Mouse (Mus musculus) liver, embryonic 14.5 days (tissue): ENCODE measurements around the gene Dus1l. TPM values are rescaled to one million over a fixed set of nuclear protein-coding genes. Genes with fewer than 3 reads are reported as not detected.

ENCODE experiments used
- ATAC-seq: fragments of 200-750 bp; cut with Nextera tagmentation; 2 replicates; pipeline ENCODE4 v1.8.0; 2017; ENCODE audit warnings: moderate number of reproducible peaks, mild to moderate bottlenecking, moderate library complexity; ENCODE audit not compliant: insufficient read depth
- DNase-seq, 3 experiments: peaks; one replicate each; pipeline ENCODE4 v3.0.0-alpha.2; 2012 to 2013; ENCODE audit warnings: low read depth in 3 of 3, low spot score in 3 of 3
- H3K27ac ChIP-seq: fragments of 300-500 bp; sonication (generic); 2 replicates; pipeline ENCODE4 v1.5.1; 2014; ENCODE audit warnings: moderate library complexity, mild to moderate bottlenecking, control low read depth, inconsistent platforms
- H3K27me3 ChIP-seq: fragments of 300-500 bp; sonication (generic); 2 replicates; pipeline ENCODE4 v1.6.1; 2014; ENCODE audit warnings: mild to moderate bottlenecking, low read length, moderate library complexity; ENCODE audit not compliant: control insufficient read depth, insufficient read depth
- H3K36me3 ChIP-seq: fragments of 300-500 bp; sonication (generic); replicated peaks from 2 replicates; pipeline ENCODE4 v1.6.1; 2014; ENCODE audit warnings: low read depth; ENCODE audit not compliant: control insufficient read depth, insufficient read depth
- H3K4me1 ChIP-seq, 2 experiments: fragments of 200-500 bp in 1 of 2; fragments of 300-500 bp in 1 of 2; sonication (generic) in 1 of 2; replicated peaks; 2 replicates each; pipeline ENCODE4 v1.6.1; 2012 to 2014; ENCODE audit warnings: antibody characterized with exemption in 1 of 2, inconsistent platforms in 1 of 2, low read length in 1 of 2; ENCODE audit not compliant: control insufficient read depth in 2 of 2, insufficient read depth in 2 of 2
- H3K4me2 ChIP-seq: fragments of 300-500 bp; sonication (generic); 2 replicates; pipeline ENCODE4 v1.6.1; 2014; ENCODE audit warnings: low read depth, mild to moderate bottlenecking, control low read depth, moderate library complexity
- H3K4me3 ChIP-seq, 2 experiments: fragments of 200-500 bp in 1 of 2; fragments of 300-500 bp in 1 of 2; sonication (generic) in 1 of 2; 2 replicates each; pipeline ENCODE4 v1.5.1; 2012 to 2014; ENCODE audit warnings: low read depth in 2 of 2, low read length in 2 of 2, mild to moderate bottlenecking in 2 of 2, control low read depth in 1 of 2, inconsistent platforms in 1 of 2, moderate library complexity in 1 of 2; ENCODE audit not compliant: insufficient read depth in 1 of 2
- H3K9ac ChIP-seq: fragments of 300-500 bp; sonication (generic); replicated peaks from 2 replicates; pipeline ENCODE4 v1.6.1; 2014; ENCODE audit warnings: mild to moderate bottlenecking, control low read depth, moderate library complexity
- H3K9me3 ChIP-seq: fragments of 300-500 bp; sonication (generic); 2 replicates; pipeline ENCODE4 v1.6.1; 2016; ENCODE audit warnings: low read length, mixed read lengths; ENCODE audit not compliant: control insufficient read depth
- CTCF ChIP-seq: IDR thresholded peaks from 2 replicates; pipeline ENCODE4 v1.5.1; 2016; ENCODE audit warnings: antibody characterized with exemption, low read depth, control low read depth
- EP300 ChIP-seq: IDR thresholded peaks from 2 replicates; pipeline ENCODE4 v1.6.1; 2016; ENCODE audit warnings: antibody characterized with exemption, low read depth
- WGBS: fragments of 180-500 bp; shearing (Covaris S2); extraction: QIAGEN DNeasy Blood & Tissue Kit; methylation state at CpG from one replicate; pipeline ENCODE4 v1.1.7; 2014; ENCODE audit not compliant: insufficient replicate concordance; 5-methylcytosine and 5-hydroxymethylcytosine counted together
- polyA plus RNA-seq, 2 experiments: library from polyadenylated mRNA; depleted of rRNA in 1 of 2; stranded (reverse) in 1 of 2; unstranded in 1 of 2; fragments of >200 nt; fragmentation: Nextera tagmentation in 1 of 2; extraction: Ambion mirVana in 1 of 2; gene quantifications; 2 replicates each; pipeline versions ENCODE4 v1.2.1 to v1.2.3; 2012 to 2014

Dus1l gene
- polyA plus RNA-seq, 2 experiments, result 34.0 to 61.2 TPM

- DNase-seq, result no peak
Observed at GRCm38 (mm10) chr11:120760236-120760635, 36.0 kb downstream of the Dus1l start.

DNA sequence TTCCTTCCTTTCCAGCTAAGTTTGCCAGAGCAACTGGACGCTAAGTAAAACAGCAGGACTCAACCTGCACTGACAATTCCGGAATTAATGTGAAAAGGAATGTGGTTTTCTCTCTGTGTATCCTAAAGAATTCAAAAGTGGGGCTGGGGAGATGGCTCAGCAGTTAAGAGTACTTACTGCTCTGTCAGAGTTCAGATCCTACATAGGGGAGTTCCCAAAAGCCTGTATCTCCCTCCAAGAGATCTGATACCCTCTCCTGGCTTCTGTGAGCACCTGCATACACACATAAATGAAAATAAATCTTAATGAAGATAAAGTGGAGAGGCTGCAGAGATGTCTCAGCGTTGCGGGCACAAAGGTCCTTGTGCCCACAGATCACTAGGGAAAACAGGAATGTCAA is 44.6 kb downstream of the Dus1l start:
- Histone ChIP-seq H3K27ac (no peak overlapping the region), H3K4me1 (no peaks in the 10 kb centered on the region), H3K36me3 (no peaks in the 10 kb centered on the region), H3K27me3 (no peaks in the 10 kb centered on the region), H3K4me3 (no peak overlapping the region), H3K4me2 (no peak overlapping the region), H3K9ac (no peak overlapping the region), H3K9me3 (no peaks in the 10 kb centered on the region)
- WGBS, result 59% methylated on average over 4 of the region's 4 CpGs
- DNase-seq (no peak), ATAC-seq (no peak)
- TF ChIP-seq EP300 (no peak), CTCF (no peak)

More at GRCm38 (mm10) chr11:120760236-120760635, 36.0 kb downstream of the Dus1l start:
- no peaks in the 10 kb centered on the region for H3K36me3 ChIP-seq
- no peak overlapping the region for H3K4me3 ChIP-seq
- peaks cover 6% of the 10 kb centered on the region for H3K9me3 ChIP-seq
- no peak for TF ChIP-seq EP300
- TF ChIP-seq CTCF, result no peak
- no peak overlapping the region for H3K27ac ChIP-seq
- WGBS, result 71% methylated on average over 9 of the region's 9 CpGs
- no peak overlapping the region for H3K4me2 ChIP-seq
- no peak overlapping the region for H3K9ac ChIP-seq
- H3K4me1 ChIP-seq, result no peaks in the 10 kb centered on the region
- H3K27me3 ChIP-seq, result peaks cover 6% of the 10 kb centered on the region
- no peak for ATAC-seq

- Histone ChIP-seq H3K27ac (no peak overlapping the region), H3K4me2 (no peak overlapping the region), H3K36me3 (no peaks in the 10 kb centered on the region), H3K4me1 (no peaks in the 10 kb centered on the region), H3K27me3 (no peaks in the 10 kb centered on the region), H3K9ac (no peak overlapping the region), H3K4me3 (no peak overlapping the region), H3K9me3 (no peaks in the 10 kb centered on the region)
- DNase-seq, result peak; percentile 13 to 26 (median 20)
- TF ChIP-seq EP300 (no peak), CTCF (peak; percentile 80)
- WGBS, result 44% methylated on average over 8 of the region's 8 CpGs
- no peak for ATAC-seq
Observed at GRCm38 (mm10) chr11:120749430-120749829, 46.8 kb downstream of the Dus1l start.

- Histone ChIP-seq H3K27ac (no peak overlapping the region), H3K4me3 (no peak overlapping the region), H3K27me3 (no peaks in the 10 kb centered on the region), H3K9ac (no peak overlapping the region), H3K36me3 (no peaks in the 10 kb centered on the region), H3K4me2 (no peak overlapping the region), H3K9me3 (no peaks in the 10 kb centered on the region), H3K4me1 (no peaks in the 10 kb centered on the region)
- DNase-seq, result no peak
- 38% methylated on average over 4 of the region's 4 CpGs for WGBS
- no peak for ATAC-seq
- TF ChIP-seq CTCF (no peak), EP300 (no peak)
Observed at GRCm38 (mm10) chr11:120747974-120748373, 48.2 kb downstream of the Dus1l start.

- Histone ChIP-seq H3K9ac (no peak overlapping the region), H3K4me3 (no peak overlapping the region), H3K4me1 (no peaks in the 10 kb centered on the region), H3K4me2 (no peak overlapping the region), H3K36me3 (no peaks in the 10 kb centered on the region), H3K27ac (no peak overlapping the region), H3K27me3 (no peaks in the 10 kb centered on the region), H3K9me3 (no peaks in the 10 kb centered on the region)
- ATAC-seq, result no peak
- TF ChIP-seq EP300 (no peak), CTCF (no peak)
- no peak for DNase-seq
- WGBS, result 68% methylated on average over 7 of the region's 7 CpGs
Observed at GRCm38 (mm10) chr11:120744121-120744701, 52.0 kb downstream of the Dus1l start.

- H3K9ac ChIP-seq, result no peak overlapping the region
- no peaks in the 10 kb centered on the region for H3K4me1 ChIP-seq
- H3K27me3 ChIP-seq, result no peaks in the 10 kb centered on the region
- no peaks in the 10 kb centered on the region for H3K36me3 ChIP-seq
- no peak for TF ChIP-seq EP300
- TF ChIP-seq CTCF, result no peak
- WGBS, result 73% methylated on average over 5 of the region's 5 CpGs
- DNase-seq (no peak), ATAC-seq (no peak)
- no peak overlapping the region for H3K4me3 ChIP-seq
- no peak overlapping the region for H3K27ac ChIP-seq
- H3K4me2 ChIP-seq, result no peak overlapping the region
- H3K9me3 ChIP-seq, result no peaks in the 10 kb centered on the region
Observed at GRCm38 (mm10) chr11:120740981-120741380, 55.2 kb downstream of the Dus1l start.

Other genes with a start within 250 kb of the Dus1l start
- 30.0 and 36.2 TPM in 2 replicates for gene Mcrip1, start 246.7 kb downstream of the Dus1l start, polyA plus RNA-seq (2012; rRNA removed)
- gene Mcrip1, start 246.7 kb downstream of the Dus1l start, polyA plus RNA-seq (2014; fragmentation: Nextera tagmentation; extraction: Ambion mirVana), result 41.3 and 43.6 TPM in 2 replicates
- not detected in 2 replicates for gene Ppp1r27, start 245.3 kb downstream of the Dus1l start, polyA plus RNA-seq (2012; rRNA removed)
- gene Ppp1r27, start 245.3 kb downstream of the Dus1l start, polyA plus RNA-seq (2014; fragmentation: Nextera tagmentation; extraction: Ambion mirVana), result not detected in 2 replicates
- gene P4hb, start 223.2 kb downstream of the Dus1l start, polyA plus RNA-seq (2012; rRNA removed), result 144 and 214 TPM in 2 replicates
- gene P4hb, start 223.2 kb downstream of the Dus1l start, polyA plus RNA-seq (2014; fragmentation: Nextera tagmentation; extraction: Ambion mirVana), result 497 and 525 TPM in 2 replicates
- gene Arhgdia, start 214.8 kb downstream of the Dus1l start, polyA plus RNA-seq (2012; rRNA removed), result 172 and 176 TPM in 2 replicates
- 191 and 204 TPM in 2 replicates for gene Arhgdia, start 214.8 kb downstream of the Dus1l start, polyA plus RNA-seq (2014; fragmentation: Nextera tagmentation; extraction: Ambion mirVana)
- 46.3 and 110 TPM in 2 replicates for gene Alyref, start 198.0 kb downstream of the Dus1l start, polyA plus RNA-seq (2012; rRNA removed)
- 347 and 349 TPM in 2 replicates for gene Alyref, start 198.0 kb downstream of the Dus1l start, polyA plus RNA-seq (2014; fragmentation: Nextera tagmentation; extraction: Ambion mirVana)
- 44.7 and 60.4 TPM in 2 replicates for gene Anapc11, start 198.0 kb downstream of the Dus1l start, polyA plus RNA-seq (2012; rRNA removed)
- gene Anapc11, start 198.0 kb downstream of the Dus1l start, polyA plus RNA-seq (2014; fragmentation: Nextera tagmentation; extraction: Ambion mirVana), result 93.5 and 98.7 TPM in 2 replicates
- gene Npb, start 187.9 kb downstream of the Dus1l start, polyA plus RNA-seq (2012; rRNA removed), result 5.5 and 12.3 TPM in 2 replicates
- gene Npb, start 187.9 kb downstream of the Dus1l start, polyA plus RNA-seq (2014; fragmentation: Nextera tagmentation; extraction: Ambion mirVana), result 11.9 and 14.2 TPM in 2 replicates
- 127 and 135 TPM in 2 replicates for gene Pcyt2, start 178.5 kb downstream of the Dus1l start, polyA plus RNA-seq (2012; rRNA removed)
- gene Pcyt2, start 178.5 kb downstream of the Dus1l start, polyA plus RNA-seq (2014; fragmentation: Nextera tagmentation; extraction: Ambion mirVana), result 86.2 and 99.6 TPM in 2 replicates
- gene Sirt7, start 171.2 kb downstream of the Dus1l start, polyA plus RNA-seq (2012; rRNA removed), result 27.6 and 30.8 TPM in 2 replicates
- 22.0 and 26.3 TPM in 2 replicates for gene Sirt7, start 171.2 kb downstream of the Dus1l start, polyA plus RNA-seq (2014; fragmentation: Nextera tagmentation; extraction: Ambion mirVana)
- 29.5 and 30.9 TPM in 2 replicates for gene Mafg, start 162.8 kb downstream of the Dus1l start, polyA plus RNA-seq (2012; rRNA removed)
- 20.9 and 25.9 TPM in 2 replicates for gene Mafg, start 162.8 kb downstream of the Dus1l start, polyA plus RNA-seq (2014; fragmentation: Nextera tagmentation; extraction: Ambion mirVana)
- 4.0 and 4.3 TPM in 2 replicates for gene Pycr1, start 152.6 kb downstream of the Dus1l start, polyA plus RNA-seq (2012; rRNA removed)
- gene Pycr1, start 152.6 kb downstream of the Dus1l start, polyA plus RNA-seq (2014; fragmentation: Nextera tagmentation; extraction: Ambion mirVana), result 4.8 and 5.1 TPM in 2 replicates
- 0.07 and 0.13 TPM in 2 replicates for gene Myadml2, start 148.2 kb downstream of the Dus1l start, polyA plus RNA-seq (2012; rRNA removed)
- gene Myadml2, start 148.2 kb downstream of the Dus1l start, polyA plus RNA-seq (2014; fragmentation: Nextera tagmentation; extraction: Ambion mirVana), result 0.67 and 1.0 TPM in 2 replicates
- gene Notum, start 135.2 kb downstream of the Dus1l start, polyA plus RNA-seq (2012; rRNA removed), result 0.18 and 0.30 TPM in 2 replicates
- 0.18 TPM in 1 of 2 replicates, not detected in the other for gene Notum, start 135.2 kb downstream of the Dus1l start, polyA plus RNA-seq (2014; fragmentation: Nextera tagmentation; extraction: Ambion mirVana)
- gene Aspscr1, start 123.4 kb downstream of the Dus1l start, polyA plus RNA-seq (2012; rRNA removed), result 16.9 and 20.4 TPM in 2 replicates
- 34.6 and 37.5 TPM in 2 replicates for gene Aspscr1, start 123.4 kb downstream of the Dus1l start, polyA plus RNA-seq (2014; fragmentation: Nextera tagmentation; extraction: Ambion mirVana)
- 64.2 and 78.3 TPM in 2 replicates for gene Cenpx, start 82.7 kb downstream of the Dus1l start, polyA plus RNA-seq (2012; rRNA removed)
- gene Cenpx, start 82.7 kb downstream of the Dus1l start, polyA plus RNA-seq (2014; fragmentation: Nextera tagmentation; extraction: Ambion mirVana), result 119 and 128 TPM in 2 replicates
- gene Lrrc45, start 82.5 kb downstream of the Dus1l start, polyA plus RNA-seq (2012; rRNA removed), result 6.6 and 9.3 TPM in 2 replicates
- 6.2 and 8.3 TPM in 2 replicates for gene Lrrc45, start 82.5 kb downstream of the Dus1l start, polyA plus RNA-seq (2014; fragmentation: Nextera tagmentation; extraction: Ambion mirVana)
- 1.3 and 1.7 TPM in 2 replicates for gene Rac3, start 74.9 kb downstream of the Dus1l start, polyA plus RNA-seq (2012; rRNA removed)
- 0.13 TPM in 1 of 2 replicates, not detected in the other for gene Rac3, start 74.9 kb downstream of the Dus1l start, polyA plus RNA-seq (2014; fragmentation: Nextera tagmentation; extraction: Ambion mirVana)
- 10.4 and 11.3 TPM in 2 replicates for gene Dcxr, start 69.1 kb downstream of the Dus1l start, polyA plus RNA-seq (2012; rRNA removed)
- gene Dcxr, start 69.1 kb downstream of the Dus1l start, polyA plus RNA-seq (2014; fragmentation: Nextera tagmentation; extraction: Ambion mirVana), result 15.1 and 17.0 TPM in 2 replicates
- gene Cbr2, start 64.3 kb downstream of the Dus1l start, polyA plus RNA-seq (2012; rRNA removed), result 0.20 TPM in 1 of 2 replicates, not detected in the other
- not detected in 2 replicates for gene Cbr2, start 64.3 kb downstream of the Dus1l start, polyA plus RNA-seq (2014; fragmentation: Nextera tagmentation; extraction: Ambion mirVana)
- gene Hmga1b, start 33.6 kb downstream of the Dus1l start, polyA plus RNA-seq (2012; rRNA removed), result 1.3 and 2.0 TPM in 2 replicates
- 3.8 and 4.3 TPM in 2 replicates for gene Hmga1b, start 33.6 kb downstream of the Dus1l start, polyA plus RNA-seq (2014; fragmentation: Nextera tagmentation; extraction: Ambion mirVana)
- 8.6 and 10.2 TPM in 2 replicates for gene Rfng, start 12.2 kb downstream of the Dus1l start, polyA plus RNA-seq (2012; rRNA removed)
- 5.5 and 9.6 TPM in 2 replicates for gene Rfng, start 12.2 kb downstream of the Dus1l start, polyA plus RNA-seq (2014; fragmentation: Nextera tagmentation; extraction: Ambion mirVana)
- gene Gps1, start 12.1 kb downstream of the Dus1l start, polyA plus RNA-seq (2012; rRNA removed), result 65.2 and 66.6 TPM in 2 replicates
- gene Gps1, start 12.1 kb downstream of the Dus1l start, polyA plus RNA-seq (2014; fragmentation: Nextera tagmentation; extraction: Ambion mirVana), result 76.5 and 78.6 TPM in 2 replicates
- gene Fasn, start 28.1 kb upstream of the Dus1l start, polyA plus RNA-seq (2012; rRNA removed), result 51.6 and 59.8 TPM in 2 replicates
- gene Fasn, start 28.1 kb upstream of the Dus1l start, polyA plus RNA-seq (2014; fragmentation: Nextera tagmentation; extraction: Ambion mirVana), result 17.7 and 22.3 TPM in 2 replicates
- 1.2 and 1.4 TPM in 2 replicates for gene Ccdc57, start 136.5 kb upstream of the Dus1l start, polyA plus RNA-seq (2012; rRNA removed)
- gene Ccdc57, start 136.5 kb upstream of the Dus1l start, polyA plus RNA-seq (2014; fragmentation: Nextera tagmentation; extraction: Ambion mirVana), result 1.3 and 1.4 TPM in 2 replicates
- gene Slc16a3, start 152.1 kb upstream of the Dus1l start, polyA plus RNA-seq (2012; rRNA removed), result 23.5 and 25.0 TPM in 2 replicates
- 25.8 and 31.6 TPM in 2 replicates for gene Slc16a3, start 152.1 kb upstream of the Dus1l start, polyA plus RNA-seq (2014; fragmentation: Nextera tagmentation; extraction: Ambion mirVana)
- 22.5 and 27.0 TPM in 2 replicates for gene Csnk1d, start 194.9 kb upstream of the Dus1l start, polyA plus RNA-seq (2012; rRNA removed)
- gene Csnk1d, start 194.9 kb upstream of the Dus1l start, polyA plus RNA-seq (2014; fragmentation: Nextera tagmentation; extraction: Ambion mirVana), result 17.1 and 19.6 TPM in 2 replicates
- gene Cd7, start 243.0 kb upstream of the Dus1l start, polyA plus RNA-seq (2012; rRNA removed), result 0.37 and 0.54 TPM in 2 replicates
- 0.56 and 0.57 TPM in 2 replicates for gene Cd7, start 243.0 kb upstream of the Dus1l start, polyA plus RNA-seq (2014; fragmentation: Nextera tagmentation; extraction: Ambion mirVana)